Mouse (Mus musculus): ENCODE results near the gene Xpo4. TPM values are rescaled to one million over a fixed set of nuclear protein-coding genes. Genes with fewer than 3 reads are reported as not detected.

The Xpo4 gene
- total RNA-seq, 1 experiment, result 42.2 TPM

- Histone ChIP-seq H3K9ac (ENCODE audit: insufficient read depth, low read depth, low read length, poor library complexity, severe bottlenecking) (peak overlapping the region; percentile 80), H3K4me1 (ENCODE audit: control insufficient read depth in 2 of 2, insufficient read depth in 2 of 2, low read length in 2 of 2, poor library complexity in 1 of 2) (peaks cover 7 to 29% of the 10 kb centered on the region in 2 experiments; a peak in 3 of 4 replicates), H3K9me3 (ENCODE audit: control insufficient read depth, insufficient read depth, low read depth, low read length) (no peaks in the 10 kb centered on the region), H3K4me3 (ENCODE audit: insufficient read depth in 1 of 2, low read depth in 1 of 2, low read length in 2 of 2, poor library complexity in 1 of 2, severe bottlenecking in 1 of 2) (peak overlapping the region; percentile 50 to 78), H3K27ac (ENCODE audit: insufficient read depth, low read depth, low read length, poor library complexity, severe bottlenecking) (no peak overlapping the region), H3K36me3 (ENCODE audit: control insufficient read depth, insufficient read depth, low read length, poor library complexity, severe bottlenecking) (no peaks in the 10 kb centered on the region)
- in situ Hi-C loops (cut with MboI; ENCODE audit: low sequenced_read_pairs in 2 of 2, unreplicated experiment in 2 of 2), result no loop called here
- TF ChIP-seq MAFK (IDR thresholded peaks at IDR 0.05; ENCODE audit: insufficient read depth, low read depth, low read length), result no peak
- no peak for TF ChIP-seq CHD2 (IDR thresholded peaks at IDR 0.05; ENCODE audit: low read depth, low read length)
- TF ChIP-seq ZNF384 (IDR thresholded peaks at IDR 0.05; ENCODE audit: low read depth, low read length), result no peak
- TF ChIP-seq ZC3H11A (IDR thresholded peaks at IDR 0.05; ENCODE audit: borderline replicate concordance, low read depth, low read length), result no peak
- no peak for TF ChIP-seq HCFC1 (IDR thresholded peaks at IDR 0.05; ENCODE audit: borderline replicate concordance, insufficient read depth, low read length)
- DNase-seq (ENCODE audit: low read depth, low spot score), result no peak
Observed at GRCm38 (mm10) chr14:57542231-57542630, 123.0 kb downstream of the Xpo4 start.

GRCm38 (mm10) chr14:57540683-57541082, 124.5 kb downstream of the Xpo4 start:
- H3K27ac ChIP-seq (ENCODE audit: insufficient read depth, low read depth, low read length, poor library complexity, severe bottlenecking), result no peak overlapping the region
- no peak for TF ChIP-seq CHD2 (IDR thresholded peaks at IDR 0.05; ENCODE audit: low read depth, low read length)
- H3K9me3 ChIP-seq (ENCODE audit: control insufficient read depth, insufficient read depth, low read depth, low read length), result no peaks in the 10 kb centered on the region
- DNase-seq (ENCODE audit: low read depth, low spot score), result no peak
- no peak overlapping the region for H3K9ac ChIP-seq (ENCODE audit: insufficient read depth, low read depth, low read length, poor library complexity, severe bottlenecking)
- in situ Hi-C loops (cut with MboI; ENCODE audit: low sequenced_read_pairs in 2 of 2, unreplicated experiment in 2 of 2), result no loop called here
- peaks cover 6 to 27% of the 10 kb centered on the region in 2 experiments; a peak in 2 of 4 replicates for H3K4me1 ChIP-seq (ENCODE audit: control insufficient read depth in 2 of 2, insufficient read depth in 2 of 2, low read length in 2 of 2, poor library complexity in 1 of 2)
- H3K36me3 ChIP-seq (ENCODE audit: control insufficient read depth, insufficient read depth, low read length, poor library complexity, severe bottlenecking), result no peaks in the 10 kb centered on the region
- no peak overlapping the region for H3K4me3 ChIP-seq (ENCODE audit: insufficient read depth in 1 of 2, low read depth in 1 of 2, low read length in 2 of 2, poor library complexity in 1 of 2, severe bottlenecking in 1 of 2)

- Histone ChIP-seq H3K36me3 (ENCODE audit: control insufficient read depth, insufficient read depth, low read length, poor library complexity, severe bottlenecking) (no peaks in the 10 kb centered on the region), H3K4me3 (ENCODE audit: insufficient read depth in 1 of 2, low read depth in 1 of 2, low read length in 2 of 2, poor library complexity in 1 of 2, severe bottlenecking in 1 of 2) (no peak overlapping the region), H3K9ac (ENCODE audit: insufficient read depth, low read depth, low read length, poor library complexity, severe bottlenecking) (no peak overlapping the region), H3K27ac (ENCODE audit: insufficient read depth, low read depth, low read length, poor library complexity, severe bottlenecking) (no peak overlapping the region; the same call in 1 of the 2 replicates), H3K4me1 (ENCODE audit: control insufficient read depth in 2 of 2, insufficient read depth in 2 of 2, low read length in 2 of 2, poor library complexity in 1 of 2) (peaks cover 6 to 40% of the 10 kb centered on the region in 2 experiments; a peak in 2 of 4 replicates), H3K9me3 (ENCODE audit: control insufficient read depth, insufficient read depth, low read depth, low read length) (no peaks in the 10 kb centered on the region)
- in situ Hi-C loops (cut with MboI; ENCODE audit: low sequenced_read_pairs in 2 of 2, unreplicated experiment in 2 of 2), result no loop called here
- no peak for TF ChIP-seq ZNF384 (IDR thresholded peaks at IDR 0.05; ENCODE audit: low read depth, low read length)
- no peak for TF ChIP-seq MAFK (IDR thresholded peaks at IDR 0.05; ENCODE audit: insufficient read depth, low read depth, low read length)
- no peak for TF ChIP-seq CHD2 (IDR thresholded peaks at IDR 0.05; ENCODE audit: low read depth, low read length)
- no peak for TF ChIP-seq ZC3H11A (IDR thresholded peaks at IDR 0.05; ENCODE audit: borderline replicate concordance, low read depth, low read length)
- TF ChIP-seq HCFC1 (IDR thresholded peaks at IDR 0.05; ENCODE audit: borderline replicate concordance, insufficient read depth, low read length), result no peak
- DNase-seq (ENCODE audit: low read depth, low spot score), result no peak
Observed at GRCm38 (mm10) chr14:57537261-57538015, 127.8 kb downstream of the Xpo4 start.

DNA sequence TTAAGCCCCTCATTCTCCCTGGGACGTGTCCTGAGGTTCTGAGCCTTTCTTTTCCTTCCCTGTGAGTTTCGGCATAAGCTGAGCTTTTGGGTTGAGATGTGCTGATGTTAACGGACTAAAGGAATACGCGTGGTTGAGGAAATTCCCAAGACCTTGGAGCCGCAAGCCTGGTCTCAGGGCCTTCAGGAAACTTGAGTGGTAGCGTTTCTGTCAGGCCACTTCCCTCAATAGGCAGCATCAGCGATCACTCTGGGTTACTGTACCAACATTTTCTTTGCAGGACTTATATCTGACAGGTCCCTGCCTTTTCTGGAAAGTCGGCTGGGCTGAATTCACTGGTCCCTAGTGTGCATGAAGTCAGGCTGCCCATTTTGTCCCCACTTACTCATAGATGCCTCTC, 128.4 kb downstream of the Xpo4 start:
- TF ChIP-seq HCFC1 (IDR thresholded peaks at IDR 0.05; ENCODE audit: borderline replicate concordance, insufficient read depth, low read length) (no peak), ZC3H11A (IDR thresholded peaks at IDR 0.05; ENCODE audit: borderline replicate concordance, low read depth, low read length) (no peak), CHD2 (IDR thresholded peaks at IDR 0.05; ENCODE audit: low read depth, low read length) (no peak), MAFK (IDR thresholded peaks at IDR 0.05; ENCODE audit: insufficient read depth, low read depth, low read length) (no peak), ZNF384 (IDR thresholded peaks at IDR 0.05; ENCODE audit: low read depth, low read length) (no peak)
- Histone ChIP-seq H3K4me1 (ENCODE audit: control insufficient read depth in 2 of 2, insufficient read depth in 2 of 2, low read length in 2 of 2, poor library complexity in 1 of 2) (peaks cover 6 to 42% of the 10 kb centered on the region in 2 experiments; a peak in 2 of 4 replicates), H3K27ac (ENCODE audit: insufficient read depth, low read depth, low read length, poor library complexity, severe bottlenecking) (no peak overlapping the region; the same call in 1 of the 2 replicates), H3K4me3 (ENCODE audit: insufficient read depth in 1 of 2, low read depth in 1 of 2, low read length in 2 of 2, poor library complexity in 1 of 2, severe bottlenecking in 1 of 2) (no peak overlapping the region), H3K9ac (ENCODE audit: insufficient read depth, low read depth, low read length, poor library complexity, severe bottlenecking) (no peak overlapping the region), H3K36me3 (ENCODE audit: control insufficient read depth, insufficient read depth, low read length, poor library complexity, severe bottlenecking) (no peaks in the 10 kb centered on the region), H3K9me3 (ENCODE audit: control insufficient read depth, insufficient read depth, low read depth, low read length) (no peaks in the 10 kb centered on the region)
- DNase-seq (ENCODE audit: low read depth, low spot score), result no peak
- in situ Hi-C loops (cut with MboI; ENCODE audit: low sequenced_read_pairs in 2 of 2, unreplicated experiment in 2 of 2), result no loop called here

Data from ES-E14 (cell line).